Mouse (Mus musculus) heart, adult 2 months (tissue): ENCODE data around the gene Prpf6. TPM values are rescaled to one million over a fixed set of nuclear protein-coding genes. Genes with fewer than 3 reads are reported as not detected.

Source experiments
- DNase-seq, 2 experiments: peaks; one replicate each; pipeline ENCODE4 v3.0.0; 2021
- H3K27ac ChIP-seq: fragments of 200-600 bp; 2 replicates; pipeline ENCODE4 v1.8.1; 2022
- H3K27me3 ChIP-seq: fragments of 200-500 bp; 2 replicates; pipeline ENCODE4 v1.6.1; 2012; ENCODE audit warnings: mild to moderate bottlenecking, low read length, inconsistent platforms, mixed read lengths; ENCODE audit not compliant: control insufficient read depth, insufficient read depth
- H3K36me3 ChIP-seq: fragments of 200-500 bp; 2 replicates; pipeline ENCODE4 v1.6.1; 2012; ENCODE audit warnings: low read length, inconsistent platforms; ENCODE audit not compliant: control insufficient read depth, insufficient read depth
- H3K4me1 ChIP-seq: fragments of 200-500 bp; 2 replicates; pipeline ENCODE4 v1.6.1; 2011; ENCODE audit warnings: low read length; ENCODE audit not compliant: control insufficient read depth, insufficient read depth
- H3K4me3 ChIP-seq: fragments of 200-600 bp; 2 replicates; pipeline ENCODE4 v1.8.1; 2022
- H3K79me2 ChIP-seq: fragments of 200-500 bp; replicated peaks from 2 replicates; pipeline ENCODE4 v1.6.1; 2012; ENCODE audit warnings: mild to moderate bottlenecking, inconsistent platforms, low read length, moderate library complexity, mixed read lengths; ENCODE audit not compliant: control insufficient read depth, insufficient read depth
- H3K9ac ChIP-seq: fragments of 200-500 bp; 2 replicates; pipeline ENCODE4 v1.6.1; 2012; ENCODE audit warnings: low read depth, mild to moderate bottlenecking, control low read depth, inconsistent platforms, low read length, mixed read lengths
- CTCF ChIP-seq: fragments of 200-600 bp; IDR thresholded peaks from 2 replicates; pipeline ENCODE4 v1.8.1; 2022; ENCODE audit warnings: antibody characterized with exemption, mild to moderate bottlenecking, moderate library complexity
- EP300 ChIP-seq: fragments of 200-500 bp; IDR thresholded peaks from 2 replicates; pipeline ENCODE4 v1.6.1; 2011; ENCODE audit warnings: low read depth, low read length, control low read depth; ENCODE audit not compliant: insufficient read depth
- POLR2A ChIP-seq: fragments of 200-500 bp; IDR thresholded peaks from 2 replicates; pipeline ENCODE4 v1.6.1; 2011; ENCODE audit warnings: mild to moderate bottlenecking, low read depth, low read length, control low read depth; ENCODE audit not compliant: insufficient read depth
- WGBS: fragments of 180-500 bp; shearing (Covaris S2); methylation state at CpG from one replicate; pipeline ENCODE4 v1.1.7; 2018; 5-methylcytosine and 5-hydroxymethylcytosine counted together
- intact Hi-C: fragments of 180-260 bp; cut with DNase I; formaldehyde crosslinking; loops from one replicate; pipeline ENCODE4 v1.15.1; 2025
- polyA plus RNA-seq: library from polyadenylated mRNA; depleted of rRNA; stranded (reverse); fragments of >200 nt; gene quantifications from 2 replicates; pipeline ENCODE4 v1.2.3, GENCODE M21; 2012
- total RNA-seq, 2 experiments: library from RNA; stranded (reverse); gene quantifications; 2 replicates each; pipeline ENCODE4 v1.2.3; 2021

The Prpf6 gene
- total and polyA plus RNA-seq, 3 experiments = 13.8 to 38.6 (median 35.3) TPM

GRCm38 (mm10) chr2:181623401-181623800 lies 31.7 kb downstream of the Prpf6 start:
- Histone ChIP-seq H3K27me3 (no peaks in the 10 kb centered on the region), H3K79me2 (no peaks in the 10 kb centered on the region), H3K4me3 (no peak overlapping the region), H3K4me1 (no peaks in the 10 kb centered on the region), H3K27ac (no peak overlapping the region), H3K9ac (no peak overlapping the region), H3K36me3 (no peaks in the 10 kb centered on the region)
- intact Hi-C loops = loop anchor here (2.0 to 10.0 kb wide), 4 partner anchors 34 to 241 kb away; partner anchors contain the start of genes Gm29797 and Polr3k
- TF ChIP-seq CTCF (peak; percentile 78), POLR2A (no peak), EP300 (no peak)
- peak in 1 of 2 experiments; percentile 23 for DNase-seq

GRCm38 (mm10) chr2:181628471-181628870 lies 36.8 kb downstream of the Prpf6 start:
- Histone ChIP-seq H3K36me3 (no peaks in the 10 kb centered on the region; the same call in 1 of the 2 replicates), H3K27ac (no peak overlapping the region), H3K27me3 (no peaks in the 10 kb centered on the region), H3K4me3 (no peak overlapping the region), H3K9ac (no peak overlapping the region), H3K79me2 (peaks cover 1% of the 10 kb centered on the region; the same call in 1 of the 2 replicates), H3K4me1 (no peaks in the 10 kb centered on the region)
- no peak for TF ChIP-seq EP300
- TF ChIP-seq CTCF = no peak
- no peak for TF ChIP-seq POLR2A
- intact Hi-C loops = loop anchor here (10.0 kb wide), 1 partner anchor 236 kb away; the partner anchor contains the start of gene Polr3k
- no peak for DNase-seq

- WGBS = 99% methylated on average over 6 of the region's 6 CpGs
These were observed 41.0 kb downstream of the Prpf6 start for GRCm38 (mm10) chr2:181632624-181633023.

GRCm38 (mm10) chr2:181635865-181636264 lies 44.2 kb downstream of the Prpf6 start:
- intact Hi-C loops = no loop called here
- H3K36me3 ChIP-seq = no peaks in the 10 kb centered on the region; the same call in none of the 2 replicates
- H3K79me2 ChIP-seq = no peaks in the 10 kb centered on the region
- DNase-seq = no peak
- TF ChIP-seq CTCF = no peak
- TF ChIP-seq EP300 = no peak
- no peak for TF ChIP-seq POLR2A
- H3K27me3 ChIP-seq = no peaks in the 10 kb centered on the region
- no peak overlapping the region for H3K4me3 ChIP-seq
- 82% methylated on average over 3 of the region's 3 CpGs for WGBS
- no peak overlapping the region for H3K27ac ChIP-seq
- no peak overlapping the region for H3K9ac ChIP-seq
- no peaks in the 10 kb centered on the region for H3K4me1 ChIP-seq

More at GRCm38 (mm10) chr2:181632624-181633023, 41.0 kb downstream of the Prpf6 start:
- H3K4me3 ChIP-seq = no peak overlapping the region
- intact Hi-C loops = no loop called here
- H3K9ac ChIP-seq = no peak overlapping the region
- TF ChIP-seq EP300 (no peak), POLR2A (no peak), CTCF (no peak)
- H3K27ac ChIP-seq = no peak overlapping the region
- no peaks in the 10 kb centered on the region; the same call in none of the 2 replicates for H3K36me3 ChIP-seq
- no peak for DNase-seq
- H3K27me3 ChIP-seq = no peaks in the 10 kb centered on the region
- no peaks in the 10 kb centered on the region for H3K4me1 ChIP-seq
- H3K79me2 ChIP-seq = peaks cover 1% of the 10 kb centered on the region; the same call in 1 of the 2 replicates

GRCm38 (mm10) chr2:181644361-181644760 lies 52.7 kb downstream of the Prpf6 start:
- no peaks in the 10 kb centered on the region for H3K36me3 ChIP-seq
- no peak overlapping the region for H3K4me3 ChIP-seq
- H3K27ac ChIP-seq = no peak overlapping the region
- DNase-seq = no peak
- H3K27me3 ChIP-seq = no peaks in the 10 kb centered on the region
- no peak overlapping the region for H3K9ac ChIP-seq
- H3K79me2 ChIP-seq = 0 out of 2 replicates have a peak, but pooled peaks cover 1% of the 10 kb centered on the region
- WGBS = 90% methylated on average over 2 of the region's 2 CpGs
- TF ChIP-seq CTCF (peak; percentile 85), POLR2A (no peak), EP300 (0 out of 2 replicates have a peak, but pooled peaks have one; percentile 37)
- H3K4me1 ChIP-seq = no peaks in the 10 kb centered on the region
- intact Hi-C loops = loop anchor here (5.0 kb wide), 1 partner anchor 38 kb away; the partner anchor contains the start of gene Tcea2

GRCm38 (mm10) chr2:181645666-181646065 lies 54.0 kb downstream of the Prpf6 start:
- 0 out of 2 replicates have a peak, but pooled peaks cover 1% of the 10 kb centered on the region for H3K79me2 ChIP-seq
- WGBS = 94% methylated on average over 3 of the region's 3 CpGs
- no peaks in the 10 kb centered on the region for H3K4me1 ChIP-seq
- H3K4me3 ChIP-seq = no peak overlapping the region
- no peak for DNase-seq
- intact Hi-C loops = no loop called here
- no peaks in the 10 kb centered on the region for H3K36me3 ChIP-seq
- TF ChIP-seq CTCF (no peak), EP300 (no peak), POLR2A (no peak)
- no peak overlapping the region for H3K9ac ChIP-seq
- no peak overlapping the region for H3K27ac ChIP-seq
- H3K27me3 ChIP-seq = no peaks in the 10 kb centered on the region
